Comparison of ENCODE assay signal across 12 mouse cellular contexts in the genomic region with DNA sequence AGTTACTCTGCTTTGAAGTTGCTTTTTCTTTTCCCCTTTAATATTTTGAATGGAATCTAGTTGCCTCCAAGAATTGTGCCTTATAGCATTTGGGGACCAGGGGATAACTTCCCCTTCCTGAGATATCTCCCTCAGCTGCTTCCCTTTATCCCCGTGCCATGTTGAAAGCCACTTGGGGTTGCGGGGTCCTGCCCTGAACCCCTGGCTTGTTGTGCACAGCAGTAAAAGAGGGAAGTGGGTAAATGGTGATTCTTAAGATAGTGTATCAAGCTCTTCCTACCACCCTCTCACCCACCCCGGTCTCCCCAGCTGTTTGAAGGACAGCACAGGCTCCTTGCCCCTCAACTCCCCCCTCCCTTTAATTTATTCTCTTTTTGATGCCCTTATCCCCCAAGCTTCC. TPM values are rescaled to one million over a fixed set of nuclear protein-coding genes. Genes with fewer than 3 reads are reported as not detected.
"Had no signal": no experiment of that assay in that cellular context is flagged by ENCODE, and none has a peak within 500 bp of the region (broad histone marks: within the 10 kb centered on the region; RNA-seq: fewer than 3 reads in every experiment).

No protein-coding gene starts in this region.

- H3K9me3 ChIP-seq: limb, embryonic 15.5 days; liver, embryonic 12.5 days; midbrain, embryonic 12.5 days had no signal

- H3K4me2 ChIP-seq: liver, embryonic 12.5 days; lung, embryonic 14.5 days had no signal

- H3K4me3 ChIP-seq: limb, embryonic 15.5 days; liver, embryonic 12.5 days had no signal

- H3K27ac ChIP-seq: limb, embryonic 15.5 days; liver, embryonic 12.5 days; midbrain, embryonic 12.5 days; stomach, postnatal 0 days had no signal

- H3K36me3 ChIP-seq: midbrain, embryonic 12.5 days had no signal

- H3K27me3 ChIP-seq: limb, embryonic 15.5 days had no signal

- H3K9ac ChIP-seq: limb, embryonic 15.5 days; liver, embryonic 12.5 days; lung, embryonic 14.5 days; midbrain, embryonic 12.5 days had no signal

RNA-seq across cellular contexts. Expression of a gene that starts 6.8 kb away (rescaled TPM):
- total RNA-seq: megakaryocyte-erythroid progenitor cell, adult 5-6 weeks had no signal
- polyA plus RNA-seq: large intestine, adult 2 months; liver, embryonic 12.5 days; liver, embryonic 16.5 days; midbrain, embryonic 12.5 days; neural tube, embryonic 14.5 days; stomach, postnatal 0 days had no signal

RNA-seq across cellular contexts. Expression of a gene that starts 12.3 kb away (rescaled TPM):
- total RNA-seq: megakaryocyte-erythroid progenitor cell, adult 5-6 weeks had no signal

RNA-seq across cellular contexts. Expression of a gene that starts 18.6 kb away (rescaled TPM):
- total RNA-seq: megakaryocyte-erythroid progenitor cell, adult 5-6 weeks; midbrain, postnatal 0 days had no signal
- polyA plus RNA-seq: large intestine, adult 2 months; limb, embryonic 11.5 days; liver, embryonic 12.5 days; liver, embryonic 16.5 days; small intestine, adult 2 months; stomach, postnatal 0 days had no signal
